Comparison of ENCODE assay signal across 18 mouse cellular contexts in the genomic region with DNA sequence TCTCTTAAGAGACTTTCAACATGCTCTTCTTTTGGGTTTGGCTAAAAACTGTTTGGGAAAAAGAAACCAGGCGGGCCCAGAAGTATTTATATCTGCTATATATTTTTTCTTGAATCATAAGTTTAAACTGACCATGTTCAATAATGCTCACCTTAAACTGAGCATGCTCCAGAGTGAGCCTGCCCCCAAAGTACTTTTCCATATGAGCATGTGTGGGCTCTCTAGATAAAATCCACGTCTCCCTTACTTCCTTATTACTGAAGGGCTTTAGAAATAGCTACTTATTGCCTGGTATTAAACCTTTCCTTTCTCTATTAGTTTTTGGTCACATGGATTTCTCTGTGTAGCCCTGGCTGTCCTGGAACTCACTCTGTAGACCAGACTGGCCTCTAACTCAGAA.
DNase-seq lines count a peak whose midpoint lies in the region; ATAC-seq lines count a peak whose summit lies in the region.
"Had no signal": no experiment of that assay in that cellular context is flagged by ENCODE, and none has a peak within 500 bp of the region (broad histone marks: within the 10 kb centered on the region; RNA-seq: fewer than 3 reads in every experiment).

No protein-coding gene starts in this region.

- H3K4me1 ChIP-seq in midbrain, embryonic 11.5 days (ENCODE audit: control insufficient read depth, insufficient read depth, low read length): 0 out of 2 replicates have a peak, but pooled peaks cover 2% of the 10 kb centered on the region
- H3K4me1 ChIP-seq in midbrain, embryonic 16.5 days (ENCODE audit: control insufficient read depth, insufficient read depth, low read length): no peaks in the 10 kb centered on the region
- H3K4me1 ChIP-seq: embryonic facial prominence, embryonic 12.5 days; forebrain, embryonic 13.5 days; forebrain, embryonic 15.5 days had no signal

- H3K27me3 ChIP-seq in midbrain, embryonic 11.5 days (ENCODE audit: control insufficient read depth, insufficient read depth, low read length): no peaks in the 10 kb centered on the region
- no peaks in the 10 kb centered on the region for H3K27me3 ChIP-seq in midbrain, embryonic 16.5 days (ENCODE audit: control insufficient read depth, insufficient read depth, low read depth, low read length)
- H3K27me3 ChIP-seq: embryonic facial prominence, embryonic 12.5 days; forebrain, embryonic 13.5 days; forebrain, embryonic 15.5 days had no signal

- intact Hi-C loops in left cerebral cortex, postnatal 10 days (cut with DNase I): no loop called here

- H3K4me3 ChIP-seq in midbrain, embryonic 11.5 days (ENCODE audit: low read depth, low read length): no peak overlapping the region
- H3K4me3 ChIP-seq in midbrain, embryonic 16.5 days (ENCODE audit: low read depth, low read length): no peak overlapping the region
- H3K4me3 ChIP-seq: embryonic facial prominence, embryonic 10.5 days; embryonic facial prominence, embryonic 12.5 days; forebrain, embryonic 13.5 days; forebrain, embryonic 15.5 days had no signal

- no peaks in the 10 kb centered on the region for H3K9me3 ChIP-seq in midbrain, embryonic 11.5 days (ENCODE audit: control insufficient read depth, low read length)
- H3K9me3 ChIP-seq in midbrain, embryonic 16.5 days (replicated peaks; ENCODE audit: control insufficient read depth, low read length, poor library complexity, severe bottlenecking): no peaks in the 10 kb centered on the region
- H3K9me3 ChIP-seq: embryonic facial prominence, embryonic 10.5 days; embryonic facial prominence, embryonic 12.5 days; forebrain, embryonic 13.5 days; forebrain, embryonic 15.5 days had no signal

- WGBS in midbrain, embryonic 11.5 days: 84% methylated on average over 2 of the region's 2 CpGs
- 84% methylated on average over 2 of the region's 2 CpGs for WGBS in midbrain, embryonic 16.5 days

- DNase-seq in midbrain, embryonic 11.5 days (ENCODE audit: low spot score, missing footprints): peak; percentile 10
- peak; percentile 61 for DNase-seq in MEL-GATA-1-ER (ENCODE audit: extremely low read depth, low read depth)
- DNase-seq in thymus, postnatal 4 days: no peak
- DNase-seq in left cerebral cortex, postnatal 10 days (ENCODE audit: extremely low spot score in 1 of 2, low spot score in 2 of 2): no peak
- DNase-seq: adrenal gland, postnatal 10 days; adrenal gland, postnatal 25 days; cerebellum, adult 11 months; cerebellum, adult 18-20 months; cerebellum, adult 8-10 months; cerebellum, adult 9-11 months; cerebellum, postnatal 14 days; cerebellum, postnatal 36 days; forebrain, postnatal 0 days had no signal

- no peak for ATAC-seq in midbrain, embryonic 11.5 days (ENCODE audit: low FRiP score)
- ATAC-seq in midbrain, embryonic 16.5 days: no peak
- ATAC-seq: forebrain, embryonic 13.5 days; forebrain, embryonic 15.5 days; forebrain, postnatal 0 days had no signal

- no peak overlapping the region for H3K4me2 ChIP-seq in midbrain, embryonic 11.5 days
- no peak overlapping the region for H3K4me2 ChIP-seq in midbrain, embryonic 16.5 days (ENCODE audit: low read length)
- H3K4me2 ChIP-seq: embryonic facial prominence, embryonic 12.5 days; forebrain, embryonic 13.5 days; forebrain, embryonic 15.5 days had no signal

- H3K27ac ChIP-seq in midbrain, embryonic 11.5 days (ENCODE audit: low read depth, low read length): no peak overlapping the region
- H3K27ac ChIP-seq in midbrain, embryonic 16.5 days (ENCODE audit: low read length): no peak overlapping the region
- H3K27ac ChIP-seq: embryonic facial prominence, embryonic 10.5 days; embryonic facial prominence, embryonic 12.5 days; forebrain, embryonic 13.5 days; forebrain, embryonic 15.5 days had no signal

- H3K36me3 ChIP-seq in midbrain, embryonic 11.5 days (ENCODE audit: control insufficient read depth, insufficient read depth, low read length): no peaks in the 10 kb centered on the region
- H3K36me3 ChIP-seq in midbrain, embryonic 16.5 days (ENCODE audit: control insufficient read depth, insufficient read depth, low read length): no peaks in the 10 kb centered on the region
- H3K36me3 ChIP-seq: embryonic facial prominence, embryonic 10.5 days; embryonic facial prominence, embryonic 12.5 days; forebrain, embryonic 15.5 days had no signal

- H3K9ac ChIP-seq in midbrain, embryonic 11.5 days (ENCODE audit: low read length): no peak overlapping the region
- H3K9ac ChIP-seq in midbrain, embryonic 16.5 days (ENCODE audit: low read depth, low read length): no peak overlapping the region
- H3K9ac ChIP-seq: embryonic facial prominence, embryonic 12.5 days; forebrain, embryonic 13.5 days; forebrain, embryonic 15.5 days; forebrain, postnatal 0 days had no signal

Comparison
In these comparisons a context has a peak if more than half of its experiments do, and no peak if none do; other contexts are left out.
1. DNase-seq: peak in midbrain, embryonic 11.5 days (single experiment) and MEL-GATA-1-ER (single experiment); none in thymus, postnatal 4 days (single experiment) and left cerebral cortex, postnatal 10 days (0 of 2).